Mouse (Mus musculus): ENCODE results near the gene Hoxd8.

- no peak for TF ChIP-seq CTCF (IDR thresholded peaks at IDR 0.05; ENCODE audit: low read depth, low read length)
- TF ChIP-seq POLR2A (IDR thresholded peaks at IDR 0.05; ENCODE audit: extremely low read depth, insufficient read depth, low read length) = no peak
These were observed 46.3 kb upstream of the Hoxd8 start for GRCm38 (mm10) chr2:74658024-74658666.

All from liver, adult 2 months (tissue).